Mouse (Mus musculus) stomach, postnatal 0 days (tissue): ENCODE measurements around the gene Mpc1. TPM values are rescaled to one million over a fixed set of nuclear protein-coding genes. Genes with fewer than 3 reads are reported as not detected.
"Not testable (repeated sequence)": the region's sequence is repeated elsewhere in the genome, so short reads cannot be mapped to it uniquely, and the experiment has no call there.

Source experiments
- ATAC-seq: fragments of 200-750 bp; cut with Nextera tagmentation; 2 replicates; pipeline ENCODE4 v1.8.0; 2017; ENCODE audit not compliant: low FRiP score, low TSS enrichment
- DNase-seq: peaks from one replicate; pipeline ENCODE4 v3.0.0-alpha.2; 2016; ENCODE audit warnings: low spot score
- H3K27ac ChIP-seq: fragments of 300-500 bp; sonication (generic); replicated peaks from 2 replicates; pipeline ENCODE4 v1.5.1; 2014; ENCODE audit warnings: mild to moderate bottlenecking, control low read depth
- H3K27me3 ChIP-seq: fragments of 300-500 bp; sonication (generic); 2 replicates; pipeline ENCODE4 v1.6.1; 2014; ENCODE audit warnings: low read length; ENCODE audit not compliant: control insufficient read depth, insufficient read depth
- H3K36me3 ChIP-seq: fragments of 300-500 bp; sonication (generic); 2 replicates; pipeline ENCODE4 v1.6.1; 2014; ENCODE audit warnings: low read length, mixed read lengths; ENCODE audit not compliant: control insufficient read depth, insufficient read depth
- H3K4me1 ChIP-seq: fragments of 300-500 bp; sonication (generic); replicated peaks from 2 replicates; pipeline ENCODE4 v1.6.1; 2014; ENCODE audit warnings: antibody characterized with exemption; ENCODE audit not compliant: control insufficient read depth, insufficient read depth
- H3K4me2 ChIP-seq: fragments of 300-500 bp; sonication (generic); replicated peaks from 2 replicates; pipeline ENCODE4 v1.6.1; 2014; ENCODE audit warnings: low read depth, mild to moderate bottlenecking, control low read depth, moderate library complexity
- H3K4me3 ChIP-seq: fragments of 300-500 bp; sonication (generic); 2 replicates; pipeline ENCODE4 v1.5.1; 2014; ENCODE audit warnings: low read depth, low read length, control low read depth
- H3K9ac ChIP-seq: fragments of 300-500 bp; sonication (generic); 2 replicates; pipeline ENCODE4 v1.6.1; 2014; ENCODE audit warnings: mild to moderate bottlenecking, low read length, control low read depth, mixed read lengths
- H3K9me3 ChIP-seq: fragments of 300-500 bp; sonication (generic); 2 replicates; pipeline ENCODE4 v1.6.1; 2016; ENCODE audit warnings: low read length; ENCODE audit not compliant: control insufficient read depth
- CTCF ChIP-seq: IDR thresholded peaks from 2 replicates; pipeline ENCODE4 v1.5.1; 2016; ENCODE audit warnings: antibody characterized with exemption, low read depth, mild to moderate bottlenecking, moderate library complexity
- EP300 ChIP-seq: optimal IDR thresholded peaks from 2 replicates; pipeline ENCODE3; 2016; ENCODE audit warnings: antibody characterized with exemption
- WGBS: fragments of 180-500 bp; shearing (Covaris S2); extraction: QIAGEN DNeasy Blood & Tissue Kit; methylation state at CpG from one replicate; pipeline ENCODE4 v1.1.7; 2014; 5-methylcytosine and 5-hydroxymethylcytosine counted together
- polyA plus RNA-seq: library from polyadenylated mRNA; unstranded; fragments of >200 nt; fragmentation: Nextera tagmentation; extraction: Ambion mirVana; gene quantifications from 2 replicates; pipeline ENCODE4 v1.2.1, GENCODE M21; 2015

The Mpc1 gene
- polyA plus RNA-seq, 1 experiment from 2014 or later, result 292 TPM

DNA sequence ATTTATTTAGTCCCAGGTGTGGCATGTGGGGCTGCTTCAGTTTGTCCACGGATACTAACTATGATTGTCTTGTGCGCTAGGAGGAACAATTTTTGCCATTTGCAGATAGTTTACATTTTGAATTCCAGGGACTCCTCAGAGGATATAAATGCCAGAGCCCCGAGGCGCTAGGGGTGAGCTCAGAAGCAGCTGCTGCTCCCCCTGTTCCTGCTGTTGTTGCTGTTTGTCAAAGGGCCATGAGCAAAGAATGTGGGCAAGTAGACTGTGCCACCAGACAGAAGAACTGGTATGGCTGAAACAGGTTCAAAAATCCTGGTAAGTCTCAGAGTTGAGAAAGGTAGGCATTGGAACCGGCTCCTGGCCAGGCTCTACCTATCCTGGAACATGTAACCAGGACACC lies 21.0 kb downstream of the Mpc1 start:
- no peak overlapping the region for H3K9ac ChIP-seq
- no peaks in the 10 kb centered on the region for H3K36me3 ChIP-seq
- WGBS, result 29% methylated on average over 5 of the region's 5 CpGs
- H3K4me2 ChIP-seq, result no peak overlapping the region
- no peaks in the 10 kb centered on the region for H3K27me3 ChIP-seq
- no peaks in the 10 kb centered on the region for H3K9me3 ChIP-seq
- H3K27ac ChIP-seq, result no peak overlapping the region
- ATAC-seq (no peak), DNase-seq (no peak)
- H3K4me3 ChIP-seq, result no peak overlapping the region
- TF ChIP-seq EP300, result no peak
- TF ChIP-seq CTCF, result no peak
- no peaks in the 10 kb centered on the region for H3K4me1 ChIP-seq

- no peak overlapping the region for H3K4me3 ChIP-seq
- no peaks in the 10 kb centered on the region for H3K36me3 ChIP-seq
- WGBS, result 35% methylated on average over 3 of the region's 3 CpGs
- H3K27ac ChIP-seq, result no peak overlapping the region
- TF ChIP-seq CTCF (peak; percentile 62), EP300 (no peak)
- DNase-seq, result peak; percentile 23
- H3K27me3 ChIP-seq, result no peaks in the 10 kb centered on the region
- no peak for ATAC-seq
- no peak overlapping the region for H3K4me2 ChIP-seq
- H3K4me1 ChIP-seq, result no peaks in the 10 kb centered on the region
- H3K9ac ChIP-seq, result no peak overlapping the region
- H3K9me3 ChIP-seq, result no peaks in the 10 kb centered on the region
Measured at GRCm38 (mm10) chr17:8305801-8306200, 23.1 kb downstream of the Mpc1 start.

- Histone ChIP-seq H3K36me3 (no peaks in the 10 kb centered on the region), H3K4me2 (peak within 1 kb of the TSS; percentile 56), H3K27me3 (no peaks in the 10 kb centered on the region), H3K9me3 (no peaks in the 10 kb centered on the region), H3K27ac (peak within 1 kb of the TSS; percentile 86), H3K9ac (peak within 1 kb of the TSS; percentile 77), H3K4me1 (0 out of 2 replicates have a peak, but pooled peaks cover 3% of the 10 kb centered on the region), H3K4me3 (peak within 1 kb of the TSS; percentile 81)
- TF ChIP-seq EP300, result peak; percentile 73
- peak; percentile 8; the same call in 1 of the 2 replicates for TF ChIP-seq CTCF
- peak; percentile 96 for DNase-seq
- ATAC-seq, result peak; percentile 93
- WGBS, result under 1% methylated on average over 47 of the region's 54 CpGs
Measured at GRCm38 (mm10) chr17:8310838-8311614, 28.3 kb downstream of the Mpc1 start, which contains the start of gene Sft2d1. Gene Sft2d1, plus strand, starts transcription at chr17:8311102.

GRCm38 (mm10) chr17:8311751-8312150 lies 29.0 kb downstream of the Mpc1 start:
- DNase-seq (no peak), ATAC-seq (peak; percentile 50)
- Histone ChIP-seq H3K27me3 (no peaks in the 10 kb centered on the region), H3K9ac (peak overlapping the region; percentile 77), H3K36me3 (no peaks in the 10 kb centered on the region), H3K9me3 (no peaks in the 10 kb centered on the region), H3K4me1 (0 out of 2 replicates have a peak, but pooled peaks cover 3% of the 10 kb centered on the region), H3K4me3 (peak overlapping the region; percentile 81), H3K4me2 (peak overlapping the region; percentile 56), H3K27ac (peak overlapping the region; percentile 86)
- TF ChIP-seq CTCF (no peak), EP300 (no peak)
- 28% methylated on average over 3 of the region's 3 CpGs for WGBS

DNA sequence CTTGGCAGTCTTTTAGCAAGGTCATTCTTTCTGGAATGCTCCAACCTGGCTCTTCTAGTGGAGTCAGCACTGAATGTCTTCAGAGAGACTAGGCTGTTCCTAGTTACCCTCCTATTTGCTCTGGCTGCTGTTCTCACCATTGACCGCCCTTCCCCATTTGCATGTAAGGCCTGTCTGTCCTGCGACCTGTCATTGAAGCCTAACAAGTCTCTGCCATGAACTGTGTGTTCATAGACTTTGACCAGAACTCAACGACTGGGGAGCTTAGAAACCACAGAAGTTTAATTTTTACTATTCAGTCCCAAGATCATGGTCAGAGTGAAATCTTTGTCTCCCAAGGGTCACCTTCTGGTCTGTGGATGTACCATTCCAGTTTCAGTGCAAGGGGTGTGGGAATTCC lies 31.3 kb downstream of the Mpc1 start:
- Histone ChIP-seq H3K4me2 (no peak overlapping the region), H3K27me3 (no peaks in the 10 kb centered on the region), H3K27ac (no peak overlapping the region), H3K36me3 (no peaks in the 10 kb centered on the region), H3K9me3 (no peaks in the 10 kb centered on the region), H3K4me1 (0 out of 2 replicates have a peak, but pooled peaks cover 3% of the 10 kb centered on the region), H3K9ac (no peak overlapping the region), H3K4me3 (no peak overlapping the region)
- WGBS, result 90% methylated on average over 3 of the region's 3 CpGs
- TF ChIP-seq EP300 (no peak), CTCF (no peak)
- ATAC-seq, result no peak
- DNase-seq, result no peak

DNA sequence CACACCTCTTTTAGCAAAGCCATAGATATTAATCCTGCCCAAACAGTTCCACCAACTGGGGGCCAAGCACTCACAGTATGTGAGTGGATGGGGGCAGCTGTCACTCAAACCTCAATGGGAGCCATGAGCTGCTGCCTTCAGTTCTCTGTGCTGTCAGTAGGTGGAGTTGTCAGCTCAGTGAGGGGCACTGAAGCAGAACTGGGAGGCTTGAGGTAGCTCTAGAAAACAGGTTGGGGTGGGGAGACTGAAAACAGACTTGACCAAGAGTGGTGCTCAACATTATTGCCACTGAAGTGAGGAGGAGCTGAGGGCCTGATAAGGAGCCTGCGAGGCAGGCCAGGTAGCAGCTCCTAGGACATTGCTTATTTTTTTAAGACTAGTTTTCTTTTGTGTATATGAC lies 33.5 kb downstream of the Mpc1 start:
- 0 out of 2 replicates have a peak, but pooled peaks cover 3% of the 10 kb centered on the region for H3K4me1 ChIP-seq
- DNase-seq, result peak; percentile 24
- TF ChIP-seq EP300, result no peak
- peak; percentile 65 for TF ChIP-seq CTCF
- 0 out of 2 replicates have a peak, but pooled peaks have one; percentile 6 for ATAC-seq
- H3K4me3 ChIP-seq, result no peak overlapping the region
- no peak overlapping the region for H3K27ac ChIP-seq
- no peaks in the 10 kb centered on the region for H3K36me3 ChIP-seq
- no peaks in the 10 kb centered on the region for H3K27me3 ChIP-seq
- H3K9me3 ChIP-seq, result no peaks in the 10 kb centered on the region
- H3K9ac ChIP-seq, result no peak overlapping the region
- H3K4me2 ChIP-seq, result no peak overlapping the region
- WGBS, result 76% methylated on average over 1 of the region's 1 CpGs

DNA sequence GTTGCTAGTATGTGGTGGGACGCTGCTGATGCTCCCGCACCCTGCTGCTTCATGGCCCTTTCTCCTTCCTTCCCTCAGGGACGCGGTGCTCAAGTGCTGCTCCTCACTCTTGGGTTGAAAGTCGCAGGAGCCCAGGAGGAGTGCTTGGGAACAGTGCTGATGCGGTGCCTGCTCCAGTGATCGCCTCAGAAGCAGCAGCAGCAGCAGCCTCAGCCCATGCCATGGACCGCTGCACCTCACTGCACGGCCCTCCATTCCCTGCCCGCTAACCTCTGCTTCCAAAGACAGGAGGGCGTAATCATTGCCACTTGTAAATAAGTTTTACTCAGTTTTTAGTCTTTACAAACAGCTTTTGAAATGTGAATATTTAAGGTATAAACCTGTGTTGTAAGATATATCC lies 44.2 kb downstream of the Mpc1 start:
- not testable (repeated sequence) for H3K4me2 ChIP-seq, H3K4me1 ChIP-seq, DNase-seq, H3K9ac ChIP-seq, H3K36me3 ChIP-seq, H3K27ac ChIP-seq, H3K27me3 ChIP-seq, H3K9me3 ChIP-seq, ATAC-seq, H3K4me3 ChIP-seq
- 94% methylated on average over 10 of the region's 11 CpGs for WGBS
